Mouse (Mus musculus): ENCODE data around the gene Zbp1. TPM values are rescaled to one million over a fixed set of nuclear protein-coding genes. Genes with fewer than 3 reads are reported as not detected.

Gene Zbp1
- polyA plus RNA-seq, 1 experiment, result 0.08 TPM

DNA sequence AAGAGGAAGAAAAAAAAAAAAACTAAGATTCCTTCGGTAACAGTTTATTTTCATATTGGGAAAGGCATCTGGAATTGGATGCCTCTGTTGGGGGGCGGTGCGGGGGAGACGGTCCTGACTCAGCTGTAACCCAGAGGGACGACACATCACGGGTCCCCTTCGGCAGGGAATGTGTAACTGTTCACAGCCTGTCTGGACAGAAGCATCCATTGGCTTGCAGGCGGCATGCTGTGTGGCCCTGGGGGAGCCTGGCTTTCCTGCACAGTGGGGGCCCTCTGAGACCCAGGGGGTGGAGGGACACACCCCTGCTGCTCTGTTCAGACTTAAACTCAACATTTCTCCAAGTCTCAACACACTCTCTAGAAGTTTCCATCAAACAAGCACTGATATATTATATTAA, 8.1 kb upstream of the Zbp1 start:
- no peak overlapping the region for H3K4me3 ChIP-seq (ENCODE audit: insufficient read depth, poor library complexity, severe bottlenecking)
- TF ChIP-seq MAX (IDR thresholded peaks at IDR 0.05), result no peak
- no peak for TF ChIP-seq MYOG (IDR thresholded peaks at IDR 0.05; ENCODE audit: control insufficient read depth, extremely low read depth, insufficient read length)
- TF ChIP-seq MYOD1 (IDR thresholded peaks at IDR 0.05; ENCODE audit: control insufficient read depth, insufficient read length, low read depth), result no peak
- TF ChIP-seq FOSL1 (IDR thresholded peaks at IDR 0.05; ENCODE audit: insufficient read depth, low read length, poor library complexity, severe bottlenecking), result no peak
- TF ChIP-seq CTCF (IDR thresholded peaks at IDR 0.05; ENCODE audit: control insufficient read depth, insufficient read depth, insufficient read length), result no peak
- no peak for TF ChIP-seq USF1 (IDR thresholded peaks at IDR 0.05; ENCODE audit: low read depth)
- TF ChIP-seq CEBPB (IDR thresholded peaks at IDR 0.05; ENCODE audit: low read depth), result no peak
- no peak overlapping the region for H3ac ChIP-seq (ENCODE audit: control insufficient read depth, insufficient read length, low read depth)
- no peaks in the 10 kb centered on the region for H3K27me3 ChIP-seq (ENCODE audit: control insufficient read depth, insufficient read depth, insufficient read length)
- peaks cover 6% of the 10 kb centered on the region for H3K79me3 ChIP-seq (ENCODE audit: low read depth)
- peaks cover 25% of the 10 kb centered on the region for H3K79me2 ChIP-seq (ENCODE audit: control insufficient read depth, insufficient read depth)
- H3K36me3 ChIP-seq (ENCODE audit: control insufficient read depth, insufficient read depth), result peaks cover 64% of the 10 kb centered on the region

DNA sequence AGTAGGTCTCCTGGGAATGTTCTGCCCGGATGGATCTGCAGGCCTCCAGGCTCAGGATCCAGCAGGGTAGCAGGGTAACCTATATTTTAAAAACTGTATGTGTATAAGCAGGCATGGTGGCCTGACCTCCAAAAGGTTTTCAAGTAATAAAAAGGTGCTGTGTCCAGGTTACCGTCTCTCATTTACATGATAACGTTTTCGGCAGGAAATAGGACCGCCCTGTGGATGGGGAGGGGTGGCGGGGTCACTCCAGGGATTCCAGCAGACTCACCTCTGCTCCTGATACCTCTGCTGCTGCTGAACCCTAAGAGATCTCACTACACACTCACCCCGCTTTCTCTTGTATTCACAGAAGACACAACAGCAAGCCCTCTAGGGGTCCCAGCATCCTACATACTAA, 7.2 kb upstream of the Zbp1 start:
- TF ChIP-seq CEBPB (IDR thresholded peaks at IDR 0.05; ENCODE audit: low read depth), result no peak
- TF ChIP-seq FOSL1 (IDR thresholded peaks at IDR 0.05; ENCODE audit: insufficient read depth, low read length, poor library complexity, severe bottlenecking), result no peak
- no peak for TF ChIP-seq CTCF (IDR thresholded peaks at IDR 0.05; ENCODE audit: control insufficient read depth, insufficient read depth, insufficient read length)
- TF ChIP-seq MYOD1 (IDR thresholded peaks at IDR 0.05; ENCODE audit: control insufficient read depth, insufficient read length, low read depth), result no peak
- no peak for TF ChIP-seq MYOG (IDR thresholded peaks at IDR 0.05; ENCODE audit: control insufficient read depth, extremely low read depth, insufficient read length)
- TF ChIP-seq USF1 (IDR thresholded peaks at IDR 0.05; ENCODE audit: low read depth), result no peak
- no peak for TF ChIP-seq MAX (IDR thresholded peaks at IDR 0.05)
- H3K79me2 ChIP-seq (ENCODE audit: control insufficient read depth, insufficient read depth), result peaks cover 18% of the 10 kb centered on the region
- H3K36me3 ChIP-seq (ENCODE audit: control insufficient read depth, insufficient read depth), result peaks cover 56% of the 10 kb centered on the region
- H3K27me3 ChIP-seq (ENCODE audit: control insufficient read depth, insufficient read depth, insufficient read length), result no peaks in the 10 kb centered on the region
- no peak overlapping the region for H3K4me3 ChIP-seq (ENCODE audit: insufficient read depth, poor library complexity, severe bottlenecking)
- H3ac ChIP-seq (ENCODE audit: control insufficient read depth, insufficient read length, low read depth), result no peak overlapping the region
- peaks cover 6% of the 10 kb centered on the region for H3K79me3 ChIP-seq (ENCODE audit: low read depth)

DNA sequence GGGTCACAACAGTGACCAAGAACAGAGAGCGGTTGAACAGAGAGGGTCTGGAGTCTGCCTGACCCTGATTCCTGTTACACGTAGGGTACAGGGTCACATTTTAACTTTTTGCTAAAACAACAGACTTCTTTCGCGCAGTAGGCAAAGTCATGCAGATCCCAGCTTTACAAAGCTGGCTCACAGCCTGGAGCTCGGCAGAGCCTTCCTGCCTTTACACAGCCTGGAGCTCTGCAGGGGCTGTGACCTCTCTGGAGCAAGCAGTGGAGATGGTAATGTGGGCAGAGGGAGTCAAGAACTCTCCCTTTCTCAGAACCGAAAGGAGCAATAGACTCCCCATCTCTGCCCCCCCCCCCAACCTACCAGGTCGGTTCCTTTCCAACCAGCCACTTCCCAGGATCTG, 6.1 kb upstream of the Zbp1 start:
- H3K27me3 ChIP-seq (ENCODE audit: control insufficient read depth, insufficient read depth, insufficient read length), result no peaks in the 10 kb centered on the region
- H3K79me3 ChIP-seq (ENCODE audit: low read depth), result peaks cover 6% of the 10 kb centered on the region
- no peak for TF ChIP-seq MYOD1 (IDR thresholded peaks at IDR 0.05; ENCODE audit: control insufficient read depth, insufficient read length, low read depth)
- TF ChIP-seq MYOG (IDR thresholded peaks at IDR 0.05; ENCODE audit: control insufficient read depth, extremely low read depth, insufficient read length), result no peak
- no peak for TF ChIP-seq CTCF (IDR thresholded peaks at IDR 0.05; ENCODE audit: control insufficient read depth, insufficient read depth, insufficient read length)
- TF ChIP-seq USF1 (IDR thresholded peaks at IDR 0.05; ENCODE audit: low read depth), result no peak
- TF ChIP-seq FOSL1 (IDR thresholded peaks at IDR 0.05; ENCODE audit: insufficient read depth, low read length, poor library complexity, severe bottlenecking), result no peak
- TF ChIP-seq CEBPB (IDR thresholded peaks at IDR 0.05; ENCODE audit: low read depth), result no peak
- no peak for TF ChIP-seq MAX (IDR thresholded peaks at IDR 0.05)
- peaks cover 16% of the 10 kb centered on the region for H3K79me2 ChIP-seq (ENCODE audit: control insufficient read depth, insufficient read depth)
- peaks cover 46% of the 10 kb centered on the region for H3K36me3 ChIP-seq (ENCODE audit: control insufficient read depth, insufficient read depth)
- no peak overlapping the region for H3ac ChIP-seq (ENCODE audit: control insufficient read depth, insufficient read length, low read depth)
- no peak overlapping the region for H3K4me3 ChIP-seq (ENCODE audit: insufficient read depth, poor library complexity, severe bottlenecking)

DNA sequence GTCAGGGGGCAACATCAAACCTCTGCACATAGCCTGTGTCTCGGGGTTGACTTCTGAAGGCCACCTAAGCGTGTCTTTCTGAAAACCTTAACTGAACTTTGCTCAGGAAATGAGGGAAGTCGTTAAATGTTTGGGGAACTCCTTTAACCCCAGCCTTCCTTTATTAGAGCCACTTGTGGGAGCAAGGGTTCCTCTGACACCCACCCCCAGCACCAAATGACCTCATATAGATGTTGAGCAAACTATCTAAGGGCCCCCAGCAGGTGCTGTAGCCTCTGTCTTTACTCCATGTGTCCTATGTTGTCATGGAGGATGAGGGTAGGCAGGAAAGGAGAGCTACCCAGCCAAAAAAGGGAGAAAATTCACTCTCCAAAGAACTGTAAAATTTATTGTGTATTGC, 5.4 kb upstream of the Zbp1 start:
- TF ChIP-seq CEBPB (IDR thresholded peaks at IDR 0.05; ENCODE audit: low read depth) (no peak), USF1 (IDR thresholded peaks at IDR 0.05; ENCODE audit: low read depth) (no peak), MAX (IDR thresholded peaks at IDR 0.05) (no peak), MYOG (IDR thresholded peaks at IDR 0.05; ENCODE audit: control insufficient read depth, extremely low read depth, insufficient read length) (no peak), FOSL1 (IDR thresholded peaks at IDR 0.05; ENCODE audit: insufficient read depth, low read length, poor library complexity, severe bottlenecking) (no peak), CTCF (IDR thresholded peaks at IDR 0.05; ENCODE audit: control insufficient read depth, insufficient read depth, insufficient read length) (no peak)
- Histone ChIP-seq H3K27me3 (ENCODE audit: control insufficient read depth, insufficient read depth, insufficient read length) (no peaks in the 10 kb centered on the region), H3K79me2 (ENCODE audit: control insufficient read depth, insufficient read depth) (peaks cover 8% of the 10 kb centered on the region), H3K36me3 (ENCODE audit: control insufficient read depth, insufficient read depth) (peaks cover 41% of the 10 kb centered on the region), H3K4me3 (ENCODE audit: insufficient read depth, poor library complexity, severe bottlenecking) (no peak overlapping the region), H3K79me3 (ENCODE audit: low read depth) (peaks cover 2% of the 10 kb centered on the region), H3ac (ENCODE audit: control insufficient read depth, insufficient read length, low read depth) (no peak overlapping the region)

DNA sequence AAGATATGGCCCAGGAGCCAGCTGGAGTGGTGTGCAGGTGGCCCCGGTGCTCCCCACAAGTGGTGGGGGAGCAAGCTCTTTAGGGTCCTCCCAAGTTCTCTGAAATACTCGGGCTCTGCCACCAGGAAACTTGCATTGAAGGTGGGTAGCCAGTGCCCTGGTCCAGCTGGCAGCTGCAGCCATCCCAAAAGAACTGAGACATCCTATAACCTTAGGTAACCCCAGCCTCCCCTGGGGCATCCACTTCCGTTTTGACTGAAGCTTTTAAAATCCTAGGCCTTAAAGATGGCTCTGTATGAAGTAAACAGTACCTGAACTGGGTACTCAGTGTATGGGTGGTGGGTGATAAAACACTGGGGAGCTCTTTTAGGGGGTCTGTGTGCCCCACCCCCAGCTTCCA, 4.8 kb upstream of the Zbp1 start:
- H3K79me3 ChIP-seq (ENCODE audit: low read depth), result peaks cover 2% of the 10 kb centered on the region
- H3ac ChIP-seq (ENCODE audit: control insufficient read depth, insufficient read length, low read depth), result no peak overlapping the region
- peaks cover 35% of the 10 kb centered on the region for H3K36me3 ChIP-seq (ENCODE audit: control insufficient read depth, insufficient read depth)
- TF ChIP-seq FOSL1 (IDR thresholded peaks at IDR 0.05; ENCODE audit: insufficient read depth, low read length, poor library complexity, severe bottlenecking) (no peak), MYOG (IDR thresholded peaks at IDR 0.05; ENCODE audit: control insufficient read depth, extremely low read depth, insufficient read length) (no peak), CEBPB (IDR thresholded peaks at IDR 0.05; ENCODE audit: low read depth) (no peak)
- H3K4me3 ChIP-seq (ENCODE audit: insufficient read depth, poor library complexity, severe bottlenecking), result no peak overlapping the region
- H3K79me2 ChIP-seq (ENCODE audit: control insufficient read depth, insufficient read depth), result peaks cover 2% of the 10 kb centered on the region
- no peaks in the 10 kb centered on the region for H3K27me3 ChIP-seq (ENCODE audit: control insufficient read depth, insufficient read depth, insufficient read length)

DNA sequence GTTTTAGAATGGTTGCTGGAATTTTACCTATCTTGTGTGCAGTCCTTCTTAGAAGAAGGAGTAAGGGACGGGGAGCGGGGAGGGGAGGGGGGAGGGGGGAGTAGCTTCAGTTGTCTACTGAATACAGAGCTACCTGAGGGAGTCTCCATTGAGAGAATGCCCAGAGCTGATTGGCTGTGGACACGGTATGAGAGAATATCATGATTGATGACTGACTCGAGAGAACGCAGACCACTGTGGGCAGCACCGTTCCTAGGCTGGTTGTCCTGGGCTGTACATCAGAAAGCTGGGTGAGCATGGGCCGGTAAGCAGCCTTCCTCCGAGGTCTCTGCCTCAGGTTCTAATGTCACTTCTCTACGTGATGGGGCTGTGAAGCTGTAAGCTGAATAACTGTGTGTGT, 2.0 kb upstream of the Zbp1 start:
- no peaks in the 10 kb centered on the region for H3K27me3 ChIP-seq (ENCODE audit: control insufficient read depth, insufficient read depth, insufficient read length)
- TF ChIP-seq MYOD1 (IDR thresholded peaks at IDR 0.05; ENCODE audit: control insufficient read depth, insufficient read length, low read depth) (no peak), CTCF (IDR thresholded peaks at IDR 0.05; ENCODE audit: control insufficient read depth, insufficient read depth, insufficient read length) (no peak), FOSL1 (IDR thresholded peaks at IDR 0.05; ENCODE audit: insufficient read depth, low read length, poor library complexity, severe bottlenecking) (no peak), MAX (IDR thresholded peaks at IDR 0.05) (no peak), USF1 (IDR thresholded peaks at IDR 0.05; ENCODE audit: low read depth) (no peak), MYOG (IDR thresholded peaks at IDR 0.05; ENCODE audit: control insufficient read depth, extremely low read depth, insufficient read length) (no peak)
- H3K36me3 ChIP-seq (ENCODE audit: control insufficient read depth, insufficient read depth), result peaks cover 7% of the 10 kb centered on the region
- H3K79me2 ChIP-seq (ENCODE audit: control insufficient read depth, insufficient read depth), result no peaks in the 10 kb centered on the region
- H3K4me3 ChIP-seq (ENCODE audit: insufficient read depth, poor library complexity, severe bottlenecking), result no peak overlapping the region
- no peaks in the 10 kb centered on the region for H3K79me3 ChIP-seq (ENCODE audit: low read depth)
- no peak overlapping the region for H3ac ChIP-seq (ENCODE audit: control insufficient read depth, insufficient read length, low read depth)

Data from C2C12 (cell line).